ENCODE assay signal across 7 mouse cellular contexts in the genomic region with DNA sequence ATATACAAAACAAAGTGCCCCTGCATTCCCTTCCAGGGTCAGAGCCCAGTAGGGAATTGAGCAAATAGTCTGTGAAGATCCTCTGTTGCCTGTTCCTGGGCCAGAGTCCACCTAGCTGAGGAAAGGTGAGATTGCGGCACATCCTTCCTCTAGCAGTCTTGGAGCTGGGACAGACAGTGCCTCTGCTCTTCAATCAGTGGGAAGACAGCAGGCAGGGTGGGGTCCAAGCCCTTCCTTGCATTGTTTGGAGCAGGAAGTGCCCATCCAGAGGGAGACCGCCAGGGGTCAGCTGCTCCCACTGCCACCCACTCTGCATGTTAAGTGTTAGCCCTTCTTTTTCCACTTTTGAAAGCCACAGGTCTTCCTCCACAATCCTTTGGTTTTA. TPM values are rescaled to one million over a fixed set of nuclear protein-coding genes. Genes with fewer than 3 reads are reported as not detected.
DNase-seq lines count a peak whose midpoint lies in the region; ATAC-seq and TF ChIP-seq lines count a peak whose summit lies in the region.

No protein-coding gene starts in this region.

- 75% methylated on average over 2 of the region's 2 CpGs for WGBS in intestine, postnatal 0 days
- 50% methylated on average over 2 of the region's 2 CpGs for WGBS in lung, embryonic 16.5 days

- peak overlapping the region; percentile 41 for H3K27ac ChIP-seq in intestine, postnatal 0 days (ENCODE audit: low read depth, low read length)
- H3K27ac ChIP-seq in lung, embryonic 16.5 days (ENCODE audit: low read length), result peak overlapping the region; percentile 87

- peak; percentile 99 for DNase-seq in heart, adult 11 months
- no peak for DNase-seq in urinary bladder, adult 2 months (ENCODE audit: low spot score)
- no peak for DNase-seq in natural killer cell, adult 2 months (ENCODE audit: low spot score in 2 of 2)
- DNase-seq in urinary bladder, postnatal 14 days (ENCODE audit: low spot score), result no peak

- H3K4me3 ChIP-seq in intestine, postnatal 0 days (ENCODE audit: low read depth, low read length), result no peak overlapping the region
- H3K4me3 ChIP-seq in lung, embryonic 16.5 days (ENCODE audit: low read length), result no peak overlapping the region

- peaks cover 52% of the 10 kb centered on the region for H3K36me3 ChIP-seq in intestine, postnatal 0 days (ENCODE audit: control insufficient read depth, insufficient read depth)
- peaks cover 39% of the 10 kb centered on the region for H3K36me3 ChIP-seq in lung, embryonic 16.5 days (ENCODE audit: control insufficient read depth, insufficient read depth, low read length)

- H3K9me3 ChIP-seq in intestine, postnatal 0 days (ENCODE audit: control insufficient read depth), result no peaks in the 10 kb centered on the region
- no peaks in the 10 kb centered on the region for H3K9me3 ChIP-seq in lung, embryonic 16.5 days (ENCODE audit: control insufficient read depth, low read length)

- peak; percentile 50 for TF ChIP-seq CTCF in intestine, postnatal 0 days (IDR thresholded peaks at IDR 0.05; ENCODE audit: low read depth)

- no peak overlapping the region for H3K4me2 ChIP-seq in intestine, postnatal 0 days (replicated peaks; ENCODE audit: low read depth)
- no peak overlapping the region for H3K4me2 ChIP-seq in lung, embryonic 16.5 days (ENCODE audit: low read depth, low read length)

- no peaks in the 10 kb centered on the region for H3K4me1 ChIP-seq in intestine, postnatal 0 days (replicated peaks; ENCODE audit: control insufficient read depth, insufficient read depth, low read length)
- peaks cover 24% of the 10 kb centered on the region for H3K4me1 ChIP-seq in lung, embryonic 16.5 days (replicated peaks; ENCODE audit: control insufficient read depth, insufficient read depth, low read length)

- peak; percentile 5; the same call in 1 of the 2 replicates for ATAC-seq in common myeloid progenitor, adult 5-6 weeks (replicated peaks; ENCODE audit: low read depth, poor library complexity, severe bottlenecking)
- ATAC-seq in intestine, postnatal 0 days, result peak; percentile 42; the same call in 1 of the 2 replicates
- peak; percentile 75 for ATAC-seq in lung, embryonic 16.5 days (ENCODE audit: low read depth)

- H3K27me3 ChIP-seq in intestine, postnatal 0 days (replicated peaks; ENCODE audit: control insufficient read depth, insufficient read depth, low read length), result no peaks in the 10 kb centered on the region
- no peaks in the 10 kb centered on the region for H3K27me3 ChIP-seq in lung, embryonic 16.5 days (ENCODE audit: control insufficient read depth, insufficient read depth, low read depth, low read length)

- no peak overlapping the region for H3K9ac ChIP-seq in intestine, postnatal 0 days (ENCODE audit: low read depth, low read length)
- H3K9ac ChIP-seq in lung, embryonic 16.5 days (ENCODE audit: low read length), result peak overlapping the region; percentile 25; the same call in 1 of the 2 replicates

RNA-seq across cellular contexts. Expression of gene Fam186b, which starts 21.6 kb away (rescaled TPM):
- total RNA-seq in common myeloid progenitor, adult 5-6 weeks (2017), result not detected in 2 replicates
- not detected in 2 replicates for polyA plus RNA-seq in intestine, postnatal 0 days (2015; fragmentation: Nextera tagmentation; extraction: Ambion mirVana)
- 0.15 and 0.23 TPM in 2 replicates for polyA plus RNA-seq in lung, embryonic 16.5 days (2015; fragmentation: Nextera tagmentation; extraction: Ambion mirVana)
- polyA plus RNA-seq in urinary bladder, adult 2 months (2012; rRNA removed), result 0.04 and 0.07 TPM in 2 replicates

RNA-seq across cellular contexts. Expression of gene Prpf40b, which starts 22.4 kb away (rescaled TPM):
- total RNA-seq in common myeloid progenitor, adult 5-6 weeks (2017), result 4.3 and 13.7 TPM in 2 replicates
- polyA plus RNA-seq in intestine, postnatal 0 days (2015; fragmentation: Nextera tagmentation; extraction: Ambion mirVana), result 10.8 and 12.7 TPM in 2 replicates
- polyA plus RNA-seq in lung, embryonic 16.5 days (2015; fragmentation: Nextera tagmentation; extraction: Ambion mirVana), result 54.0 and 55.1 TPM in 2 replicates
- 67.8 and 74.1 TPM in 2 replicates for polyA plus RNA-seq in urinary bladder, adult 2 months (2012; rRNA removed)

RNA-seq across cellular contexts. Expression of gene Fmnl3, which starts 53.0 kb away (rescaled TPM):
- 9.2 and 9.6 TPM in 2 replicates for total RNA-seq in common myeloid progenitor, adult 5-6 weeks (2017)
- polyA plus RNA-seq in intestine, postnatal 0 days (2015; fragmentation: Nextera tagmentation; extraction: Ambion mirVana), result 5.6 and 5.9 TPM in 2 replicates
- polyA plus RNA-seq in lung, embryonic 16.5 days (2015; fragmentation: Nextera tagmentation; extraction: Ambion mirVana), result 29.1 and 29.3 TPM in 2 replicates
- 8.9 and 9.9 TPM in 2 replicates for polyA plus RNA-seq in urinary bladder, adult 2 months (2012; rRNA removed)

Comparison
In these comparisons a context has a peak if more than half of its experiments do, and no peak if none do; other contexts are left out.
1. ATAC-seq: peak in every context shown above with its lines; median percentile 75 in lung, embryonic 16.5 days; 42 in intestine, postnatal 0 days; 5 in common myeloid progenitor, adult 5-6 weeks.